Mouse (Mus musculus) midbrain, embryonic 16.5 days (tissue): ENCODE data around the gene Stard3. TPM values are rescaled to one million over a fixed set of nuclear protein-coding genes. Genes with fewer than 3 reads are reported as not detected.

ENCODE experiments used
- ATAC-seq: fragments of 200-750 bp; cut with Nextera tagmentation; 2 replicates; pipeline ENCODE4 v1.8.0; 2017; ENCODE audit warnings: moderate TSS enrichment
- H3K27ac ChIP-seq: fragments of 300-500 bp; sonication (generic); 2 replicates; pipeline ENCODE4 v1.5.1; 2014; ENCODE audit warnings: mild to moderate bottlenecking, low read length, mixed read lengths
- H3K27me3 ChIP-seq: fragments of 300-500 bp; sonication (generic); 2 replicates; pipeline ENCODE4 v1.6.1; 2014; ENCODE audit warnings: low read depth, low read length, mixed read lengths; ENCODE audit not compliant: control insufficient read depth, insufficient read depth
- H3K36me3 ChIP-seq: fragments of 300-500 bp; sonication (generic); 2 replicates; pipeline ENCODE4 v1.6.1; 2014; ENCODE audit warnings: mild to moderate bottlenecking, low read length, moderate library complexity, mixed read lengths; ENCODE audit not compliant: control insufficient read depth, insufficient read depth
- H3K4me1 ChIP-seq: fragments of 300-500 bp; sonication (generic); 2 replicates; pipeline ENCODE4 v1.6.1; 2014; ENCODE audit warnings: mild to moderate bottlenecking, low read length, mixed read lengths; ENCODE audit not compliant: control insufficient read depth, insufficient read depth
- H3K4me2 ChIP-seq: fragments of 300-500 bp; sonication (generic); 2 replicates; pipeline ENCODE4 v1.6.1; 2014; ENCODE audit warnings: mild to moderate bottlenecking, low read length, mixed read lengths
- H3K4me3 ChIP-seq: fragments of 300-500 bp; sonication (generic); 2 replicates; pipeline ENCODE4 v1.5.1; 2014; ENCODE audit warnings: low read depth, mild to moderate bottlenecking, low read length, moderate library complexity, mixed read lengths
- H3K9ac ChIP-seq: fragments of 300-500 bp; sonication (generic); 2 replicates; pipeline ENCODE4 v1.6.1; 2014; ENCODE audit warnings: low read depth, low read length, mixed read lengths
- H3K9me3 ChIP-seq: fragments of 300-500 bp; sonication (generic); replicated peaks from 2 replicates; pipeline ENCODE4 v1.6.1; 2014; ENCODE audit warnings: mild to moderate bottlenecking, low read length, mixed read lengths; ENCODE audit not compliant: control insufficient read depth, poor library complexity, severe bottlenecking
- WGBS: fragments of 180-500 bp; shearing (Covaris S2); extraction: QIAGEN DNeasy Blood & Tissue Kit; methylation state at CpG from one replicate; pipeline ENCODE4 v1.1.7; 2014; 5-methylcytosine and 5-hydroxymethylcytosine counted together
- polyA plus RNA-seq: library from polyadenylated mRNA; unstranded; fragments of >200 nt; fragmentation: Nextera tagmentation; extraction: Ambion mirVana; gene quantifications from 2 replicates; pipeline ENCODE4 v1.2.1, GENCODE M21; 2015

The Stard3 gene
- polyA plus RNA-seq, 1 experiment from 2014 or later = 32.9 TPM

GRCm38 (mm10) chr11:98352272-98352990, 5.7 kb upstream of the Stard3 start:
- no peaks in the 10 kb centered on the region for H3K9me3 ChIP-seq
- no peak overlapping the region for H3K4me2 ChIP-seq
- peaks cover 49% of the 10 kb centered on the region for H3K27me3 ChIP-seq
- no peak overlapping the region for H3K27ac ChIP-seq
- peaks cover 13% of the 10 kb centered on the region for H3K4me1 ChIP-seq
- H3K9ac ChIP-seq = no peak overlapping the region
- no peak overlapping the region for H3K4me3 ChIP-seq
- no peaks in the 10 kb centered on the region for H3K36me3 ChIP-seq
- ATAC-seq = no peak
- 79% methylated on average over 18 of the region's 18 CpGs for WGBS

- H3K4me3 ChIP-seq = no peak overlapping the region
- H3K27me3 ChIP-seq = peaks cover 40% of the 10 kb centered on the region
- H3K9ac ChIP-seq = no peak overlapping the region
- WGBS = 29% methylated on average over 8 of the region's 8 CpGs
- ATAC-seq = no peak
- H3K36me3 ChIP-seq = no peaks in the 10 kb centered on the region
- peaks cover 9% of the 10 kb centered on the region for H3K4me1 ChIP-seq
- H3K4me2 ChIP-seq = no peak overlapping the region
- H3K27ac ChIP-seq = no peak overlapping the region
- H3K9me3 ChIP-seq = no peaks in the 10 kb centered on the region
Measured at GRCm38 (mm10) chr11:98353651-98354211, 4.4 kb upstream of the Stard3 start.

DNA sequence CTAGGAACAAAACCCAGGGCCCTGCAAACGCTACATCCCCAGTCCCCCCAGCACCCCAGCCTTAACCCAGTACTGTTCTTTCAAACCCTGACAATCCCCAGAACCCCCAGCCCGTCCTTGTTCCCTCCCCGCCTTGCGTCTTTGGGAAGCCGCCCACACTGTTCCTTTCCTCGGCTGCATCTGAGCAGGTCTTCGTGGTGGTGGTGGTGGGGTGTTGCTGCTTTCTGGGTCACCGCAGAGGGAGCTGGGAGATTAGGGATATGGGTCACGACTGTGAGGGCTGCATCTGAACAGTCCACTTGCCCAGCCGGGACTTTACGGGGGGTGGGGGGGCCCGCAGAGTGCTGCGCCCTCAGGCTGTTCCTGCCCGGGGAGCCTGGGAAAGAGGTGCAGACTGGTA, 3.7 kb upstream of the Stard3 start:
- H3K4me2 ChIP-seq = no peak overlapping the region
- H3K4me3 ChIP-seq = no peak overlapping the region
- H3K9me3 ChIP-seq = no peaks in the 10 kb centered on the region
- H3K9ac ChIP-seq = no peak overlapping the region
- H3K27ac ChIP-seq = no peak overlapping the region
- H3K27me3 ChIP-seq = peaks cover 33% of the 10 kb centered on the region
- 65% methylated on average over 14 of the region's 14 CpGs for WGBS
- H3K4me1 ChIP-seq = peaks cover 12% of the 10 kb centered on the region
- no peak for ATAC-seq
- H3K36me3 ChIP-seq = no peaks in the 10 kb centered on the region

GRCm38 (mm10) chr11:98355732-98356299, 2.4 kb upstream of the Stard3 start:
- 6% methylated on average over 6 of the region's 6 CpGs for WGBS
- Histone ChIP-seq H3K36me3 (no peaks in the 10 kb centered on the region), H3K9ac (no peak overlapping the region), H3K27me3 (peaks cover 20% of the 10 kb centered on the region), H3K4me1 (peaks cover 17% of the 10 kb centered on the region), H3K27ac (no peak overlapping the region), H3K9me3 (no peaks in the 10 kb centered on the region), H3K4me3 (no peak overlapping the region), H3K4me2 (no peak overlapping the region)
- ATAC-seq = no peak

DNA sequence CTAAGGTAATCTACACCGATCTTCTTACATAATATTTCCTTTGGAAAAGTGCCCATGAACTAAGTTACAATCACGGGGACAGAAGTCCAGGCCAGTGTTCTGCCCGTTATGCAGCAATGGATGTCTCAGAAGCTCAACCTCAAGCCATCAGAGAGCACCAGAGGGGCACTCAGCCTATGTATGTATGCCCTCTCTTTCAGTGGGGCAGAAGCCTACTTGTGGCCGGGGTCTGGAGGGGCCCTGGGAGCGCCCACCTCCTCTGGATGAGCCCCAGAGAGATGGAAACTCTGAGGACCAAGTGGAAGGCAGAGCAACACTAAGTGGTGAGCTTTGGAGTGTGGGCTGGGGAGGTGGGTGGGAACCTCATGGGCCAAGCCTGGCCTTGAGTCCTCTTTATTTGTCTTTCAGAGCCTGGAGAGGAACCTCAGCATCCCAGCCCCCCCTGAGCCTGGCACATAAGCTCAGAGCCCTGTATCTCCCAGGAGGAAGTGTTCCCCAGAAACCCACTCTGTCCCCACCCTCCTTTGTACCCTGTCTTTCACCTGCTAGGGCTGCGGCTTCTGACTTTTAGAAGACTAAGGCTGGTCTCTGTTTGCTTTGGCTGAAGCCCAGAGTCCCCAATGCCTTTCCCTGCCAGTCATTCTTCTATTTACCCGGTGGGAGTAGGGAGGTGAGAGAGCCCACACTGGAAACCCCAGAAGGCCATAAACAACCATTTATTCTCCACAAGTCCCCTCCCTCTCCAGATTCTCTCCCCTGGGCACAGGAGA, 1.4 kb upstream of the Stard3 start:
- Histone ChIP-seq H3K9me3 (no peaks in the 10 kb centered on the region), H3K27ac (no peak overlapping the region), H3K27me3 (peaks cover 14% of the 10 kb centered on the region), H3K4me1 (peaks cover 17% of the 10 kb centered on the region), H3K4me3 (no peak overlapping the region), H3K9ac (no peak overlapping the region), H3K4me2 (no peak overlapping the region), H3K36me3 (no peaks in the 10 kb centered on the region)
- ATAC-seq = no peak
- 73% methylated on average over 7 of the region's 7 CpGs for WGBS

DNA sequence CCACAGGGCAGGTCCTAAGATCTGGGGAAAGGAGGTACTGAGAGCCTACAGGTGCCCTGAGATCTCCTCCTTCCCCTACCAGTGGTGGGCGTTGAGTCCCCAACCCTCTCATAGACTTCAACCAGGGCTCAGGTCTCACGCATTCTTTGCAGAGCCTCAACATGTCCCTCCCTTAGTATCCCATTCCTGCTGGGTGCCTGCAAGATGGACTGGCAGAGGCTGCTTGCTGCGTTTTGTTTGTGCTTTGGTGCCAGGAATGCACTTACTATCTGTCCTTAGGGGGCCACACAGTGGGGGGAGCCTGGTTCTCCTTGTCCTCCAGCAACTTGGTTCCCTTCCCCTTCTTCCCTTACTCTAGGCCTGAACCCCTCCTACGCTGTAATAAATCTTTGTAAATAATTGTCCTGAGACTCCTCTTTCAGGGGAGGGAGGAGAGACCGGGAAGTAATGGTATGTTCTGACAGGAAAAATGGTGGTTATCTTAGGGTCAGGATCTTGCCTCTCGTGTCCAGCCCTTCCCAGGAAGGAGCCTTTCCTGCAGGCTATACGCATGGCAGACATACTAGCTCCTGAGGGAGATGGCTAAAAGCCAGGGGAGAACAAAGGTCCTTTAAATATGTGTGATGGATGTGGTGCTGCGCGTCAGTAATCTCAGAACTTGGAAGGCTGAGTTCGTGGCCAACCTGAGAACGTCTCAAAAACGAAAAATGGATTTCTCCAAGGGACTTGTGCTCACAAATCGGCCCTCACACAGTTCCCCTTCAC, 590 bp upstream of the Stard3 start:
- 12% methylated on average over 13 of the region's 13 CpGs for WGBS
- Histone ChIP-seq H3K9ac (peak overlapping the region; percentile 36; the same call in 1 of the 2 replicates), H3K4me3 (peak overlapping the region; percentile 70), H3K27me3 (peaks cover 7% of the 10 kb centered on the region; the same call in 1 of the 2 replicates), H3K27ac (no peak overlapping the region), H3K4me1 (peaks cover 17% of the 10 kb centered on the region), H3K4me2 (peak overlapping the region; percentile 84), H3K9me3 (no peaks in the 10 kb centered on the region), H3K36me3 (no peaks in the 10 kb centered on the region)
- ATAC-seq = peak; percentile 2; the same call in 1 of the 2 replicates

DNA sequence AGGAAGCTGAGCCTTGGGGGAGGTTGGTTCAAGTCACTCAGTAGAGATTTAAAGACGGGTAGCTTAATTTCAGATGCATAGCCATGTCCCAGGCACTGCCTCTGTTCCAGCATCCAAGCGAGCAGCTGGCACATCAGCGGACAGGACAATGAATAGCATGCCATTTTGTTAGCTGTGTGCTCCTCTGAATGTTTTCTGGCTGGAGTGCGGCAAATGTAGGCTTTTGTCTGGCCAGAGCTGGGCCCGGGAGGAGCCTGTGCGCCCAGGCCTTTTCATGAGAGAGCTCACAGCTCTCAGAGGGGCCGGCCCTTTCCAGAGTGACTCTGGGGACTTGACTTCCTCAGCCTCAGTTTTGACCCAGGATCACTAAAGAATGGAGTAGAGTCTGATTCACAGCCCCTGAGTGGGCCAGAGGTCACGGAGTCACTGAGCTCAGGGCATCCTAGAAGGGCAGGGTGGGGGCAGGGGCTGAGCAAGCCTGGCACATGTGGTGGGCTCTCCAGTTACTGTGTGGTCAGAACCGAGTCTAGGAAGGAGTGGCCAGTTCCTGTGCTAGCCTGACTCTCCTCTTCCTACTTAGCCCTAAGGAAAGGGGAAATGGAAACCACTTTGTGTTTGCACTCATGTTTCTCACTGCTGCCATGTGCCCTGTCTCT, 2.8 kb downstream of the Stard3 start:
- no peak overlapping the region for H3K27ac ChIP-seq
- no peaks in the 10 kb centered on the region for H3K9me3 ChIP-seq
- no peak overlapping the region for H3K4me2 ChIP-seq
- peaks cover 17% of the 10 kb centered on the region for H3K4me1 ChIP-seq
- no peak for ATAC-seq
- H3K27me3 ChIP-seq = no peaks in the 10 kb centered on the region
- WGBS = 37% methylated on average over 9 of the region's 9 CpGs
- no peak overlapping the region for H3K4me3 ChIP-seq
- H3K9ac ChIP-seq = peak overlapping the region; percentile 18; the same call in 1 of the 2 replicates
- no peaks in the 10 kb centered on the region for H3K36me3 ChIP-seq

DNA sequence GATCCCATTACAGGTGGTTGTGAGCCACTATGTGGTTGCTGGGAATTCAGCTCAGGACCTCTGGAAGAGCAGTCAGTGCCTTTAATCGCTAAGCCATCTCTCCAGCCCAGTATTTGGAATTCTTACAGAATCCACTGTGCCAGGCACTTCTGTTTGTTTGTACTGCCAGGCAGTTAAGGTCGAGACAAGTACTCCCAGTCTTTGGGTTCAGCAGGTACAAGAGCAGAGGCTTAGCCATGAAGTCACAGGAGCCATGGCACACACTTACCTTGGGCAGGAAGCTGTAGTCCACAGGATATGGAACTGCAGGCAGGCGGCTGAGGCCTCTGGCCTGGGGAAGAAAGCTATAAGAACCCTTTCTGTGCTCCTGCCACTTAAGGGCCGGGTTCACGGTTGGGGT, 5.6 kb downstream of the Stard3 start:
- Histone ChIP-seq H3K4me2 (no peak overlapping the region), H3K4me3 (no peak overlapping the region), H3K4me1 (peaks cover 11% of the 10 kb centered on the region), H3K9me3 (no peaks in the 10 kb centered on the region), H3K9ac (no peak overlapping the region), H3K36me3 (no peaks in the 10 kb centered on the region), H3K27ac (no peak overlapping the region), H3K27me3 (no peaks in the 10 kb centered on the region)
- ATAC-seq = no peak
- WGBS = 87% methylated on average over 5 of the region's 5 CpGs
